14 mouse cellular contexts compared by ENCODE assay signal in the genomic region with DNA sequence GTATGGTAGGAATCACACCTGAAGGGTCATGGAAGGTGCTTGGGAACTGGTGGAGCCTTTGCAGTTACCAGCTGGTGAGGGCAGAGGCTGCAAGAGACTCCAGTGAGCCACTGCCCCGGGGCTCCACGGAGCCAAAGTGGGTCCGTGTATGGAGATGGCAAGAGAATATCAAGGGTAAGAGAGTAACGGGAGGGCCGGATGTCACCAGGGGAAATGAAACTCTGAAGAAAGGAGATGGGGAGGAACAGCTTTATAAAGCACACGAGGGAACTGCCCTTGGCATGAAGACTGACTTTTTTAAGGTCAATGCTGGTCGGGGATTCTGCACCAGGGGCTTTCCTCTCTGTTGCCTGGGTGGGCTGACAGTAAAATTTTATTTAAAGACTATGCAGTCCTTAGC. TPM values are rescaled to one million over a fixed set of nuclear protein-coding genes. Genes with fewer than 3 reads are reported as not detected.
DNase-seq lines count a peak whose midpoint lies in the region; ATAC-seq and TF ChIP-seq lines count a peak whose summit lies in the region.
"Had no signal": no experiment of that assay in that cellular context is flagged by ENCODE, and none has a peak within 500 bp of the region (broad histone marks: within the 10 kb centered on the region; RNA-seq: fewer than 3 reads in every experiment).

No protein-coding gene starts in this region.

- no peak overlapping the region for H3K9ac ChIP-seq in lung, embryonic 16.5 days (ENCODE audit: low read length)
- H3K9ac ChIP-seq in intestine, postnatal 0 days (ENCODE audit: low read depth, low read length), result no peak overlapping the region
- H3K9ac ChIP-seq in midbrain, embryonic 14.5 days (replicated peaks; ENCODE audit: low read length), result no peak overlapping the region
- H3K9ac ChIP-seq: embryonic facial prominence, embryonic 12.5 days; forebrain, embryonic 13.5 days; heart, embryonic 13.5 days had no signal

- H3K27ac ChIP-seq in gastrocnemius, adult 2 months, result peak overlapping the region; percentile 54
- H3K27ac ChIP-seq in lung, embryonic 16.5 days (ENCODE audit: low read length), result peak overlapping the region; percentile 24; the same call in 1 of the 2 replicates
- H3K27ac ChIP-seq in intestine, postnatal 0 days (ENCODE audit: low read depth, low read length), result no peak overlapping the region
- H3K27ac ChIP-seq in midbrain, embryonic 14.5 days (replicated peaks; ENCODE audit: low read depth, low read length), result no peak overlapping the region
- H3K27ac ChIP-seq: embryonic facial prominence, embryonic 12.5 days; heart, embryonic 13.5 days; hindbrain, postnatal 0 days had no signal

- TF ChIP-seq CTCF in gastrocnemius, adult 2 months (IDR thresholded peaks at IDR 0.05), result no peak
- no peak for TF ChIP-seq CTCF in intestine, postnatal 0 days (IDR thresholded peaks at IDR 0.05; ENCODE audit: low read depth)

- no peaks in the 10 kb centered on the region for H3K9me3 ChIP-seq in lung, embryonic 16.5 days (ENCODE audit: control insufficient read depth, low read length)
- H3K9me3 ChIP-seq in intestine, postnatal 0 days (ENCODE audit: control insufficient read depth), result no peaks in the 10 kb centered on the region
- H3K9me3 ChIP-seq in midbrain, embryonic 14.5 days (ENCODE audit: control insufficient read depth, low read length), result no peaks in the 10 kb centered on the region
- H3K9me3 ChIP-seq: embryonic facial prominence, embryonic 12.5 days; forebrain, embryonic 13.5 days; heart, embryonic 13.5 days had no signal

- H3K4me3 ChIP-seq in gastrocnemius, adult 2 months, result no peak overlapping the region
- H3K4me3 ChIP-seq in lung, embryonic 16.5 days (ENCODE audit: low read length), result no peak overlapping the region
- no peak overlapping the region for H3K4me3 ChIP-seq in intestine, postnatal 0 days (ENCODE audit: low read depth, low read length)
- H3K4me3 ChIP-seq in midbrain, embryonic 14.5 days (replicated peaks; ENCODE audit: low read depth, low read length), result no peak overlapping the region
- H3K4me3 ChIP-seq: embryonic facial prominence, embryonic 12.5 days; forebrain, embryonic 13.5 days; heart, embryonic 13.5 days had no signal

- no peak overlapping the region for H3K4me2 ChIP-seq in lung, embryonic 16.5 days (ENCODE audit: low read depth, low read length)
- H3K4me2 ChIP-seq in intestine, postnatal 0 days (replicated peaks; ENCODE audit: low read depth), result no peak overlapping the region
- no peak overlapping the region for H3K4me2 ChIP-seq in midbrain, embryonic 14.5 days (ENCODE audit: low read length)
- H3K4me2 ChIP-seq: embryonic facial prominence, embryonic 12.5 days; forebrain, embryonic 13.5 days; heart, embryonic 13.5 days had no signal

- DNase-seq in gastrocnemius, adult 2 months, result no peak
- DNase-seq in gastrocnemius, adult 18-20 months (ENCODE audit: low spot score), result no peak
- no peak for DNase-seq in lung, postnatal 4 days
- no peak for DNase-seq in midbrain, embryonic 14.5 days
- no peak for DNase-seq in embryo, embryonic 9.5 days (ENCODE audit: extremely low spot score)
- DNase-seq: cerebellum, adult 9-10 months; kidney, postnatal 25 days had no signal

- H3K27me3 ChIP-seq in lung, embryonic 16.5 days (ENCODE audit: control insufficient read depth, insufficient read depth, low read depth, low read length), result no peaks in the 10 kb centered on the region
- H3K27me3 ChIP-seq in intestine, postnatal 0 days (replicated peaks; ENCODE audit: control insufficient read depth, insufficient read depth, low read length), result no peaks in the 10 kb centered on the region
- H3K27me3 ChIP-seq in midbrain, embryonic 14.5 days (ENCODE audit: control insufficient read depth, insufficient read depth, low read length), result no peaks in the 10 kb centered on the region
- H3K27me3 ChIP-seq: embryonic facial prominence, embryonic 12.5 days; forebrain, embryonic 13.5 days; heart, embryonic 13.5 days had no signal

- no peak for ATAC-seq in lung, embryonic 16.5 days (ENCODE audit: low read depth)
- ATAC-seq in granulocyte monocyte progenitor cell, adult 5-6 weeks (replicated peaks; ENCODE audit: poor library complexity, severe bottlenecking), result peak; percentile 86
- no peak for ATAC-seq in intestine, postnatal 0 days
- no peak for ATAC-seq in midbrain, embryonic 14.5 days (ENCODE audit: low FRiP score, low TSS enrichment)
- ATAC-seq: forebrain, embryonic 13.5 days; hindbrain, postnatal 0 days had no signal

- WGBS in lung, embryonic 16.5 days, result 71% methylated on average over 7 of the region's 7 CpGs
- 76% methylated on average over 7 of the region's 7 CpGs for WGBS in intestine, postnatal 0 days
- WGBS in midbrain, embryonic 14.5 days, result 84% methylated on average over 7 of the region's 7 CpGs

- intact Hi-C loops in gastrocnemius, adult 2 months (cut with DNase I), result no loop called here

- H3K4me1 ChIP-seq in lung, embryonic 16.5 days (replicated peaks; ENCODE audit: control insufficient read depth, insufficient read depth, low read length), result no peaks in the 10 kb centered on the region; the same call in 1 of the 2 replicates
- no peaks in the 10 kb centered on the region for H3K4me1 ChIP-seq in intestine, postnatal 0 days (replicated peaks; ENCODE audit: control insufficient read depth, insufficient read depth, low read length)
- no peaks in the 10 kb centered on the region for H3K4me1 ChIP-seq in midbrain, embryonic 14.5 days (ENCODE audit: control insufficient read depth, insufficient read depth, low read length)
- H3K4me1 ChIP-seq: embryonic facial prominence, embryonic 12.5 days had no signal

- H3K36me3 ChIP-seq in lung, embryonic 16.5 days (ENCODE audit: control insufficient read depth, insufficient read depth, low read length), result no peaks in the 10 kb centered on the region
- H3K36me3 ChIP-seq in intestine, postnatal 0 days (ENCODE audit: control insufficient read depth, insufficient read depth), result no peaks in the 10 kb centered on the region
- H3K36me3 ChIP-seq in midbrain, embryonic 14.5 days (ENCODE audit: control insufficient read depth, insufficient read depth, low read length), result no peaks in the 10 kb centered on the region
- H3K36me3 ChIP-seq: embryonic facial prominence, embryonic 12.5 days; heart, embryonic 13.5 days had no signal

RNA-seq across cellular contexts. Expression of gene Elk3, which starts 53.9 kb away (rescaled TPM):
- 10 to 100 TPM; 11.7 to 14.2 TPM for total RNA-seq in gastrocnemius, adult 2 months (2021)
- 10 to 100 TPM in 1 of 2 experiments, 1 to 10 TPM in 1; 7.2 to 11.4 TPM for total RNA-seq in gastrocnemius, adult 18-20 months (2021)
- 44.9 and 48.0 TPM in 2 replicates for polyA plus RNA-seq in lung, embryonic 16.5 days (2015; fragmentation: Nextera tagmentation; extraction: Ambion mirVana)
- total RNA-seq in granulocyte monocyte progenitor cell, adult 5-6 weeks (2014; fragmentation: Nextera tagmentation), result 32.0 and 34.6 TPM in 2 replicates
- 16.3 and 19.0 TPM in 2 replicates for total RNA-seq in granulocyte monocyte progenitor cell, adult 5-6 weeks (2017)
- 14.2 and 16.4 TPM in 2 replicates for polyA plus RNA-seq in intestine, postnatal 0 days (2015; fragmentation: Nextera tagmentation; extraction: Ambion mirVana)
- polyA plus RNA-seq in midbrain, embryonic 14.5 days (2014; fragmentation: Nextera tagmentation; extraction: Ambion mirVana), result 4.4 and 8.8 TPM in 2 replicates

Comparison
In these comparisons a context has a peak if more than half of its experiments do, and no peak if none do; other contexts are left out.
1. H3K27ac ChIP-seq: peak in gastrocnemius, adult 2 months (single experiment) and lung, embryonic 16.5 days (single experiment); none in intestine, postnatal 0 days (single experiment) and midbrain, embryonic 14.5 days (single experiment).